In genomic region chr16:3231566-3231965, GRCm38 (mm10) we compare ENCODE assay signal across 8 mouse cellular contexts.
DNase-seq lines count a peak whose midpoint lies in the region; ATAC-seq and TF ChIP-seq lines count a peak whose summit lies in the region.
"Had no signal": no experiment of that assay in that cellular context is flagged by ENCODE, and none has a peak within 500 bp of the region (broad histone marks: within the 10 kb centered on the region; RNA-seq: fewer than 3 reads in every experiment).

No protein-coding gene starts in this region.

- no peaks in the 10 kb centered on the region for H3K4me1 ChIP-seq in lung, postnatal 0 days (ENCODE audit: insufficient read depth, low read depth, low read length)
- H3K4me1 ChIP-seq in liver, embryonic 13.5 days (replicated peaks): no peaks in the 10 kb centered on the region
- no peaks in the 10 kb centered on the region for H3K4me1 ChIP-seq in stomach, embryonic 15.5 days

- 71% methylated on average over 3 of the region's 3 CpGs for WGBS in lung, postnatal 0 days
- WGBS in liver, embryonic 13.5 days (ENCODE audit: insufficient replicate concordance): 56% methylated on average over 3 of the region's 3 CpGs
- WGBS in stomach, embryonic 15.5 days: 69% methylated on average over 3 of the region's 3 CpGs

- no peak for DNase-seq in lung, postnatal 0 days (ENCODE audit: low spot score)
- no peak for DNase-seq in lung, postnatal 14 days
- no peak for DNase-seq in liver, embryonic 13.5 days
- no peak for DNase-seq in layer of hippocampus, postnatal 36 days
- DNase-seq in natural killer cell, adult 2 months (ENCODE audit: low spot score in 2 of 2): no peak
- DNase-seq: right cerebral cortex, postnatal 4 days had no signal

- no peak overlapping the region for H3K4me3 ChIP-seq in lung, postnatal 0 days (ENCODE audit: low read depth, low read length)
- H3K4me3 ChIP-seq in liver, embryonic 13.5 days (replicated peaks): no peak overlapping the region
- H3K4me3 ChIP-seq in stomach, embryonic 15.5 days (replicated peaks): no peak overlapping the region

- H3K36me3 ChIP-seq in lung, postnatal 0 days (ENCODE audit: insufficient read depth, low read length): no peaks in the 10 kb centered on the region
- H3K36me3 ChIP-seq in liver, embryonic 13.5 days: no peaks in the 10 kb centered on the region
- 0 out of 2 replicates have a peak, but pooled peaks cover 4% of the 10 kb centered on the region for H3K36me3 ChIP-seq in stomach, embryonic 15.5 days

- TF ChIP-seq CTCF in lung, postnatal 0 days (IDR thresholded peaks at IDR 0.05): no peak

- H3K4me2 ChIP-seq in lung, postnatal 0 days (replicated peaks; ENCODE audit: low read depth, low read length): no peak overlapping the region
- H3K4me2 ChIP-seq in liver, embryonic 13.5 days: no peak overlapping the region
- no peak overlapping the region for H3K4me2 ChIP-seq in stomach, embryonic 15.5 days

- H3K27me3 ChIP-seq in lung, postnatal 0 days (replicated peaks; ENCODE audit: insufficient read depth, low read length): no peaks in the 10 kb centered on the region
- no peaks in the 10 kb centered on the region for H3K27me3 ChIP-seq in liver, embryonic 13.5 days
- no peaks in the 10 kb centered on the region for H3K27me3 ChIP-seq in stomach, embryonic 15.5 days (replicated peaks)

- ATAC-seq in lung, postnatal 0 days: peak; percentile 25; the same call in 1 of the 2 replicates
- peak; percentile 36 to 53; a peak in 3 of 4 replicates for ATAC-seq in hematopoietic stem cell, adult 5-6 weeks (replicated peaks in 1 of 2; ENCODE audit: insufficient read depth in 1 of 2, low FRiP score in 2 of 2, low TSS enrichment in 1 of 2, low read depth in 1 of 2, poor library complexity in 2 of 2, severe bottlenecking in 2 of 2)
- peak; percentile 44 for ATAC-seq in liver, embryonic 13.5 days (ENCODE audit: low read depth)
- ATAC-seq in stomach, embryonic 15.5 days (ENCODE audit: insufficient read depth, low FRiP score, low read depth): peak; percentile 28; the same call in 1 of the 2 replicates

- H3K9me3 ChIP-seq in lung, postnatal 0 days (ENCODE audit: low read length): peaks cover 30% of the 10 kb centered on the region
- peaks cover 46% of the 10 kb centered on the region for H3K9me3 ChIP-seq in liver, embryonic 13.5 days (replicated peaks)
- peaks cover 30% of the 10 kb centered on the region for H3K9me3 ChIP-seq in stomach, embryonic 15.5 days

- H3K9ac ChIP-seq in lung, postnatal 0 days (replicated peaks; ENCODE audit: low read depth): no peak overlapping the region
- no peak overlapping the region for H3K9ac ChIP-seq in liver, embryonic 13.5 days
- H3K9ac ChIP-seq in stomach, embryonic 15.5 days: no peak overlapping the region

- TF ChIP-seq EP300 in lung, postnatal 0 days (IDR thresholded peaks at IDR 0.05): no peak

- no peak overlapping the region for H3K27ac ChIP-seq in lung, postnatal 0 days (ENCODE audit: low read length)
- H3K27ac ChIP-seq in liver, embryonic 13.5 days: no peak overlapping the region
- no peak overlapping the region for H3K27ac ChIP-seq in stomach, embryonic 15.5 days
